Mouse (Mus musculus) CH12.LX (cell line): ENCODE data around the gene Zdhhc4.
A peak's percentile ranks its signal among the peaks of the same experiment; 100 is the strongest.

Experiments
- BHLHE40 ChIP-seq: IDR thresholded peaks from 2 replicates; pipeline ENCODE4 v1.6.1; 2011; ENCODE audit warnings: mild to moderate bottlenecking, low read depth, low read length, improper control_type of control experiment
- CTCF ChIP-seq, 2 experiments: IDR thresholded peaks in 1 of 2; conservative IDR thresholded peaks in 1 of 2; 2 replicates each; pipeline ENCODE4 v1.5.1; 2011 to 2012; ENCODE audit warnings: low read depth in 2 of 2, low read length in 2 of 2, improper control_type of control experiment in 1 of 2, inconsistent platforms in 1 of 2, mild to moderate bottlenecking in 1 of 2, moderate library complexity in 1 of 2
- EP300 ChIP-seq: IDR thresholded peaks from 2 replicates; pipeline ENCODE4 v1.6.1; 2011; ENCODE audit warnings: low read length, improper control_type of control experiment
- GABPA ChIP-seq: IDR thresholded peaks from 2 replicates; pipeline ENCODE4 v1.6.1; 2012; ENCODE audit warnings: low read depth, low read length, improper control_type of control experiment, inconsistent platforms; ENCODE audit not compliant: insufficient replicate concordance
- KAT2A ChIP-seq: IDR thresholded peaks from 2 replicates; pipeline ENCODE4 v1.6.1; 2012; ENCODE audit warnings: low read length, improper control_type of control experiment, inconsistent platforms; ENCODE audit not compliant: insufficient replicate concordance
- POLR2A ChIP-seq: IDR thresholded peaks from 2 replicates; pipeline ENCODE4 v1.6.1; 2011; ENCODE audit warnings: low read depth, mild to moderate bottlenecking, improper control_type of control experiment, low read length
- POLR2AphosphoS2 ChIP-seq: IDR thresholded peaks from 2 replicates; pipeline ENCODE4 v1.6.1; 2011; ENCODE audit warnings: low read depth, low read length, improper control_type of control experiment
- USF1 ChIP-seq: IDR thresholded peaks from 2 replicates; pipeline ENCODE4 v1.6.1; 2014; ENCODE audit warnings: low read depth, mild to moderate bottlenecking, inconsistent platforms, low read length, improper control_type of control experiment
- USF2 ChIP-seq: conservative IDR thresholded peaks from 2 replicates; pipeline ENCODE4 v1.6.1; 2011; ENCODE audit warnings: low read depth, low read length, improper control_type of control experiment
- ZC3H11A ChIP-seq: IDR thresholded peaks from 2 replicates; pipeline ENCODE4 v1.6.1; 2012; ENCODE audit warnings: low read depth, mild to moderate bottlenecking, inconsistent platforms, low read length, improper control_type of control experiment

DNA sequence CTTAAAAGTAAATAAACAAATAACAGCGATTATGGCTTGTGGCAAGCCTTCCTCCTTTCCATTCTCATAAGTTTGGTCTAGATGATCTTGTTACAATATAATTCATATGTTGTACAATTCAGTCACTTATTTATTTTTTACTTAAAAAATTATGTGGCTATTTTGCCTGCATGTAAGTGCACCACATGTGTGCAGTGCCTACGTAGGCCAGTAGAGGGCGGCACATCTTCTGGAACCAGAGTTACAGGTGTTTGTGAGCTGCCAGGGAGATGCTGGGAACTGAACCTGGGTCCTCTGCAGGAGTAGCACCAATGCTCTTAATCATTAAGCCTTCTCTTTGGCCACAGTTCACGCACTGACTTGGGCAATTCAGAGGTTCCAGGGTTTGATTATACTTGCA lies 47.1 kb upstream of the Zdhhc4 start:
- TF ChIP-seq USF1 (no peak), CTCF (conservative IDR thresholded peaks at IDR 0.05 in 1 of 2, IDR thresholded peaks at IDR 0.05 in 1 of 2; ENCODE audit: low read depth in 2 of 2, low read length in 2 of 2) (peak; percentile 25 to 32; a peak in 2 of 4 replicates), KAT2A (no peak), POLR2AphosphoS2 (no peak), POLR2A (no peak), GABPA (no peak), EP300 (no peak), BHLHE40 (no peak), USF2 (no peak), ZC3H11A (no peak)
